Mouse (Mus musculus) MEL (cell line): ENCODE data around the gene Zfp2. TPM values are rescaled to one million over a fixed set of nuclear protein-coding genes. Genes with fewer than 3 reads are reported as not detected.

ENCODE experiments used
- DNase-seq: peaks from one replicate; pipeline ENCODE4 v3.0.0; 2011; ENCODE audit warnings: low read depth, low spot score
- H3K27ac ChIP-seq: 2 replicates; pipeline ENCODE4 v1.5.1; 2012; ENCODE audit warnings: low read depth, mild to moderate bottlenecking, control low read depth, low read length, moderate library complexity; ENCODE audit not compliant: control insufficient read depth
- H3K27me3 ChIP-seq, 2 experiments: fragments of 150-350 bp in 1 of 2; sonication (generic) in 1 of 2; 2 replicates each; pipeline ENCODE4 v1.6.1; 2012; ENCODE audit warnings: low read length in 2 of 2, mild to moderate bottlenecking in 2 of 2, improper control_type of control experiment in 1 of 2, moderate library complexity in 1 of 2; ENCODE audit not compliant: insufficient read depth in 2 of 2, control insufficient read depth in 1 of 2
- H3K36me3 ChIP-seq, 2 experiments: 2 replicates each; pipeline ENCODE4 v1.6.1; 2012 to 2014; ENCODE audit warnings: low read length in 2 of 2, improper control_type of control experiment in 1 of 2, inconsistent platforms in 1 of 2, mild to moderate bottlenecking in 1 of 2; ENCODE audit not compliant: insufficient read depth in 2 of 2, control insufficient read depth in 1 of 2
- H3K4me1 ChIP-seq, 2 experiments: fragments of 150-350 bp in 1 of 2; sonication (generic) in 1 of 2; 2 replicates each; pipeline ENCODE4 v1.6.1; 2012; ENCODE audit warnings: low read length in 2 of 2, improper control_type of control experiment in 1 of 2, mild to moderate bottlenecking in 1 of 2; ENCODE audit not compliant: insufficient read depth in 2 of 2, control insufficient read depth in 1 of 2
- H3K4me3 ChIP-seq, 2 experiments: fragments of 150-350 bp in 1 of 2; sonication (generic) in 1 of 2; 2 replicates each; pipeline ENCODE4 v1.5.1; 2012; ENCODE audit warnings: low read depth in 2 of 2, low read length in 2 of 2, mild to moderate bottlenecking in 2 of 2, moderate library complexity in 2 of 2, control low read depth in 1 of 2, improper control_type of control experiment in 1 of 2; ENCODE audit not compliant: control insufficient read depth in 1 of 2, insufficient read depth in 1 of 2
- H3K79me2 ChIP-seq: 2 replicates; pipeline ENCODE4 v1.6.1; 2012; ENCODE audit warnings: mild to moderate bottlenecking, low read length, moderate library complexity; ENCODE audit not compliant: control insufficient read depth, poor library complexity, insufficient read depth
- H3K9ac ChIP-seq: 2 replicates; pipeline ENCODE4 v1.6.1; 2012; ENCODE audit warnings: low read depth, mild to moderate bottlenecking, control low read depth, low read length, moderate library complexity; ENCODE audit not compliant: control insufficient read depth, poor library complexity, severe bottlenecking
- H3K9me3 ChIP-seq: fragments of 150-350 bp; sonication (generic); replicated peaks from 2 replicates; pipeline ENCODE4 v1.6.1; 2012; ENCODE audit warnings: mild to moderate bottlenecking, low read length, improper control_type of control experiment, moderate library complexity; ENCODE audit not compliant: insufficient read depth
- CTCF ChIP-seq, 3 experiments: IDR thresholded peaks in 2 of 3; conservative IDR thresholded peaks in 1 of 3; 2 replicates each; pipeline ENCODE4 v1.5.1; 2011 to 2012; ENCODE audit warnings: low read length in 3 of 3, low read depth in 2 of 3, mild to moderate bottlenecking in 2 of 3, improper control_type of control experiment in 1 of 3, inconsistent platforms in 1 of 3, mixed read lengths in 1 of 3, moderate library complexity in 1 of 3; ENCODE audit not compliant: control insufficient read depth in 1 of 3, insufficient read depth in 1 of 3, poor library complexity in 1 of 3, severe bottlenecking in 1 of 3
- ELF1 ChIP-seq: IDR thresholded peaks from 2 replicates; pipeline ENCODE4 v1.6.1; 2014; ENCODE audit warnings: low read depth, mild to moderate bottlenecking, inconsistent platforms, low read length, improper control_type of control experiment, moderate library complexity
- EP300 ChIP-seq, 2 experiments: IDR thresholded peaks; 2 replicates each; pipeline ENCODE4 v1.6.1; 2011; ENCODE audit warnings: improper control_type of control experiment in 2 of 2, low read length in 2 of 2, low read depth in 1 of 2, mild to moderate bottlenecking in 1 of 2
- GABPA ChIP-seq: IDR thresholded peaks from 2 replicates; pipeline ENCODE4 v1.6.1; 2012; ENCODE audit warnings: low read depth, mild to moderate bottlenecking, inconsistent platforms, low read length, improper control_type of control experiment, moderate library complexity
- HCFC1 ChIP-seq: IDR thresholded peaks from 2 replicates; pipeline ENCODE4 v1.6.1; 2012; ENCODE audit warnings: low read depth, mild to moderate bottlenecking, inconsistent platforms, low read length, improper control_type of control experiment, moderate library complexity
- JUND ChIP-seq: IDR thresholded peaks from 2 replicates; pipeline ENCODE4 v1.6.1; 2011; ENCODE audit warnings: low read depth, mild to moderate bottlenecking, improper control_type of control experiment, low read length
- KAT2A ChIP-seq: conservative IDR thresholded peaks from 2 replicates; pipeline ENCODE4 v1.6.1; 2012; ENCODE audit warnings: low read depth, low read length, improper control_type of control experiment, inconsistent platforms
- MXI1 ChIP-seq: IDR thresholded peaks from 2 replicates; pipeline ENCODE4 v1.6.1; 2011; ENCODE audit warnings: mild to moderate bottlenecking, low read depth, low read length, improper control_type of control experiment
- MYB ChIP-seq: IDR thresholded peaks from 2 replicates; pipeline ENCODE4 v1.6.1; 2011; ENCODE audit warnings: mild to moderate bottlenecking, low read depth, low read length, improper control_type of control experiment
- NELFE ChIP-seq: IDR thresholded peaks from 2 replicates; pipeline ENCODE4 v1.6.1; 2011; ENCODE audit warnings: low read depth, low read length, improper control_type of control experiment
- NRF1 ChIP-seq: IDR thresholded peaks from 2 replicates; pipeline ENCODE4 v1.6.1; 2014; ENCODE audit warnings: low read depth, mild to moderate bottlenecking, inconsistent platforms, low read length, improper control_type of control experiment, moderate library complexity; ENCODE audit not compliant: poor library complexity, insufficient read depth, severe bottlenecking
- POLR2A ChIP-seq, 2 experiments: IDR thresholded peaks; 2 replicates each; pipeline ENCODE4 v1.6.1; 2011 to 2012; ENCODE audit warnings: low read length in 2 of 2, mild to moderate bottlenecking in 2 of 2, control low read depth in 1 of 2, improper control_type of control experiment in 1 of 2, low read depth in 1 of 2, moderate library complexity in 1 of 2; ENCODE audit not compliant: control insufficient read depth in 1 of 2, insufficient read depth in 1 of 2, poor library complexity in 1 of 2
- POLR2AphosphoS2 ChIP-seq: IDR thresholded peaks from 2 replicates; pipeline ENCODE4 v1.6.1; 2011; ENCODE audit warnings: low read length, improper control_type of control experiment
- SMC3 ChIP-seq: IDR thresholded peaks from 2 replicates; pipeline ENCODE4 v1.6.1; 2011; ENCODE audit warnings: low read depth, low read length, improper control_type of control experiment
- TBP ChIP-seq: IDR thresholded peaks from 2 replicates; pipeline ENCODE4 v1.8.0; 2011; ENCODE audit warnings: low read depth, low read length, improper control_type of control experiment
- USF2 ChIP-seq, 2 experiments: IDR thresholded peaks; 2 replicates each; pipeline ENCODE4 v1.6.1; 2011 to 2012; ENCODE audit warnings: improper control_type of control experiment in 2 of 2, low read length in 2 of 2, borderline replicate concordance in 1 of 2, inconsistent platforms in 1 of 2, low read depth in 1 of 2, mild to moderate bottlenecking in 1 of 2; ENCODE audit not compliant: insufficient read depth in 1 of 2
- ZC3H11A ChIP-seq: IDR thresholded peaks from 2 replicates; pipeline ENCODE4 v1.6.1; 2012; ENCODE audit warnings: low read depth, mild to moderate bottlenecking, inconsistent platforms, low read length, improper control_type of control experiment
- ZKSCAN1 ChIP-seq: IDR thresholded peaks from 2 replicates; pipeline ENCODE4 v1.6.1; 2012; ENCODE audit warnings: low read depth, mild to moderate bottlenecking, inconsistent platforms, low read length, improper control_type of control experiment, moderate library complexity
- ZMIZ1 ChIP-seq: IDR thresholded peaks from 2 replicates; pipeline ENCODE4 v1.6.1; 2012; ENCODE audit warnings: low read depth, mild to moderate bottlenecking, inconsistent platforms, low read length, improper control_type of control experiment, moderate library complexity
- polyA plus RNA-seq, 2 experiments: library from polyadenylated mRNA; stranded (reverse) in 1 of 2; unstranded in 1 of 2; fragments of >175 nt in 1 of 2; fragments of >200 nt in 1 of 2; gene quantifications; 2 replicates each; pipeline versions ENCODE4 v1.2.1 to v1.2.4; 2012; ENCODE audit warnings: low replicate concordance in 2 of 2, low read depth in 1 of 2; ENCODE audit not compliant: insufficient read length in 2 of 2, insufficient read depth in 1 of 2, missing spikeins in 1 of 2
- total RNA-seq: library from RNA; depleted of rRNA; stranded (reverse); fragments of 300-350 nt; gene quantifications from 2 replicates; pipeline ENCODE4 v1.2.3, GENCODE M21; 2012

Gene Zfp2
- total and polyA plus RNA-seq, 3 experiments = not detected

DNA sequence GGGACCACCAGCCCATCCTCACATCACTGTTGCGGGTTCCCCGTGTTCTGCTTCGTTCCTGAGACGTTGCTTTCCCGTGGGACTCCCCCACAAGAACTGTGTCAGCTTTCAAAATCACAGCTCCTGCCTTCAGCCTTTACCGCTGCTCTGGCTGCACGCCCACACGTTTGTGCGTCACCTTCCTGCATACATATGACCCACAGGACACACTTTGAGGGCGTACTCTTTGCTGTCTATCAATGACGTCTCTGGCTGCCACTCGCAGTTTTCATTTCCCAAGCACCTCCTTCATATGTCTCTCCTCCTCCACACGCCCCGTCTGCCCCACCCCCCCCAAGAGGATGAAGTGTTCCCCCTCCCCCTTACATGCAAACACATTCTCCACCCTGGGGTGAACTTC is 36.3 kb upstream of the Zfp2 start:
- Histone ChIP-seq H3K36me3 (no peaks in the 10 kb centered on the region), H3K9me3 (no peaks in the 10 kb centered on the region), H3K27ac (no peak overlapping the region), H3K9ac (no peak overlapping the region), H3K79me2 (no peaks in the 10 kb centered on the region), H3K27me3 (no peaks in the 10 kb centered on the region), H3K4me1 (no peaks in the 10 kb centered on the region), H3K4me3 (no peak overlapping the region)
- no peak for DNase-seq
- no peak for TF ChIP-seq ZC3H11A
- TF ChIP-seq NRF1 = no peak
- no peak for TF ChIP-seq HCFC1
- no peak for TF ChIP-seq POLR2AphosphoS2
- TF ChIP-seq USF2 (IDR thresholded peaks at IDR 0.05; ENCODE audit: borderline replicate concordance in 1 of 2, insufficient read depth in 1 of 2, low read depth in 1 of 2, low read length in 2 of 2) = no peak
- TF ChIP-seq CTCF (IDR thresholded peaks at IDR 0.05 in 2 of 3, conservative IDR thresholded peaks at IDR 0.05 in 1 of 3; ENCODE audit: control insufficient read depth in 1 of 3, insufficient read depth in 1 of 3, low read depth in 2 of 3, low read length in 3 of 3, poor library complexity in 1 of 3, severe bottlenecking in 1 of 3) = no peak
- TF ChIP-seq SMC3 = no peak
- no peak for TF ChIP-seq KAT2A

DNA sequence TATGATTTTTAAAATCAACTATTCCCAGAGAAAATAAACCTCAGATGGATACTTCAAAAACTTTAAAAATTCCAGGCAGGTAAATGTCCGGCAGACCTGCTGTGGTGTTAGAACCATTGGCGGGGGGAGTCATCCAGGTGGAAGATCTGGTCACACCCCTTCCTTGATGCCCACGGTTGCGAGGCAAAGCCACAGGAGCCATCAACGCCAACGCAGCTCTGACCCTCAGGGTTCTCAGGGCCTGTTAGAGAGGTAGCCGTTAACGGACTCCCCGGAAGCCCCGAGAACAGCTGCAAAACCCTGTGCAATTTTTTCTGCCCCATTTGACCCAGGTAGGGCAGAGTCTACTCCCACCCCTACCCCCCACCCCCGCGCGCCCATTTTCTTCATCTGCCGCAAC is 27.5 kb upstream of the Zfp2 start, which contains the start of gene 4933414I15Rik:
4933414I15Rik (minus strand) TSS at position 260 of the 400 bp plus-strand sequence.
- Histone ChIP-seq H3K4me1 (no peaks in the 10 kb centered on the region), H3K9ac (no peak within 1 kb of the TSS)
- no peak for TF ChIP-seq ZKSCAN1
- TF ChIP-seq JUND = no peak
- TF ChIP-seq, all 39 proteins: peak for 0
- no peak within 1 kb of the TSS for H3K27ac ChIP-seq
- no peak for DNase-seq
- no peak within 1 kb of the TSS for H3K4me3 ChIP-seq
- H3K36me3 ChIP-seq = no peaks in the 10 kb centered on the region
- H3K79me2 ChIP-seq = no peaks in the 10 kb centered on the region
- no peaks in the 10 kb centered on the region for H3K9me3 ChIP-seq
- no peaks in the 10 kb centered on the region for H3K27me3 ChIP-seq

DNA sequence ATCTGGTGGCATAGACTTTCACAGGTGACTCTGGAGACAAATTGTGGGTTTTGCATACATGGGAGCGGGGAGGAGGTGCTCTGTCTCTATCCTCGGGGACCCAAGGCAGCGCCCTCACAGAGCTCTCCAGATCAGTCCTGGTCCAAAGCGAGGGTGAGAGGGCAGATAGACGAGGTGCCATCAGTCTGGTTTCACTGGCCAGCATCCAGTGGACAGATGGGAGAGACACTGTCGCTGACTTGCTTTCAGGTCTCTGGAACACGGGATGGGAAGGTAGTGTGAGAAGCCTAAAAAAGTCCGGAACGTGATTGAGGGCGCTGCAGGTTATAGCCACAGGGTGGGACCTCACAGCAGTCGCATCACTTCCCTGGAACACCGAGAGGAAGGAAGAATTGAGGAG is 26.4 kb upstream of the Zfp2 start:
- H3K27me3 ChIP-seq = no peaks in the 10 kb centered on the region
- H3K79me2 ChIP-seq = no peaks in the 10 kb centered on the region
- no peak for TF ChIP-seq TBP
- no peak for TF ChIP-seq POLR2A (IDR thresholded peaks at IDR 0.05; ENCODE audit: control insufficient read depth in 1 of 2, insufficient read depth in 1 of 2, low read depth in 1 of 2, low read length in 2 of 2, poor library complexity in 1 of 2)
- TF ChIP-seq MXI1 = no peak
- no peak for TF ChIP-seq EP300 (IDR thresholded peaks at IDR 0.05; ENCODE audit: low read depth in 1 of 2, low read length in 2 of 2)
- TF ChIP-seq USF2 (IDR thresholded peaks at IDR 0.05; ENCODE audit: borderline replicate concordance in 1 of 2, insufficient read depth in 1 of 2, low read depth in 1 of 2, low read length in 2 of 2) = no peak
- no peak for TF ChIP-seq ZMIZ1
- TF ChIP-seq NELFE = no peak
- no peak for TF ChIP-seq MYB
- TF ChIP-seq CTCF (IDR thresholded peaks at IDR 0.05 in 2 of 3, conservative IDR thresholded peaks at IDR 0.05 in 1 of 3; ENCODE audit: control insufficient read depth in 1 of 3, insufficient read depth in 1 of 3, low read depth in 2 of 3, low read length in 3 of 3, poor library complexity in 1 of 3, severe bottlenecking in 1 of 3) = no peak
- no peak for TF ChIP-seq GABPA
- TF ChIP-seq KAT2A = no peak
- no peak for TF ChIP-seq ELF1
- H3K9ac ChIP-seq = no peak overlapping the region
- no peak overlapping the region for H3K27ac ChIP-seq
- no peak overlapping the region for H3K4me3 ChIP-seq
- no peak for DNase-seq
- no peaks in the 10 kb centered on the region for H3K36me3 ChIP-seq
- no peaks in the 10 kb centered on the region for H3K9me3 ChIP-seq
- H3K4me1 ChIP-seq = no peaks in the 10 kb centered on the region
